Mouse (Mus musculus): ENCODE measurements around the gene Sorcs3. TPM values are rescaled to one million over a fixed set of nuclear protein-coding genes. Genes with fewer than 3 reads are reported as not detected.

Sorcs3 gene
- total RNA-seq, 4 experiments from 2014 or later = not detected

GRCm38 (mm10) chr19:48834342-48834741 lies 628.5 kb downstream of the Sorcs3 start:
- DNase-seq (ENCODE audit: low spot score) = no peak

DNA sequence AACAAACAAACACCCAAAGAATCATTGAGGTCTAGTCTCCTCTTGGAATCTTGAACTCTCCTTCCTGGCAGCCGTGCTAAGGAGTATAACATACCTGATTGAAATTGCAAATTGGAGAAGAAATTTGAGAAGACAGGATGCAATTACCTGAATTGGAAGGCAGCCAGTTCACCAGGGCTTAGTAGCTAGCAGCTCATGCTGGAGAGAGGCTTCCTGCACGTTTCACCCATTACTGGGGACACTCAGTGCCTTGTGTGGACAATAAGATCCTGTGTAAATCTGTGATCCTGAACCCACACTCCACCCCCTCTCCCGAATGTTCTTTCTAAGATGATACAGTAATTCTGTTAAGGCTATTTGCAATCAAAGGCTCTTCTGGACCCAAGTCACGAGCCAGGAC lies 633.6 kb downstream of the Sorcs3 start:
- no peak for DNase-seq (ENCODE audit: low spot score)

DNA sequence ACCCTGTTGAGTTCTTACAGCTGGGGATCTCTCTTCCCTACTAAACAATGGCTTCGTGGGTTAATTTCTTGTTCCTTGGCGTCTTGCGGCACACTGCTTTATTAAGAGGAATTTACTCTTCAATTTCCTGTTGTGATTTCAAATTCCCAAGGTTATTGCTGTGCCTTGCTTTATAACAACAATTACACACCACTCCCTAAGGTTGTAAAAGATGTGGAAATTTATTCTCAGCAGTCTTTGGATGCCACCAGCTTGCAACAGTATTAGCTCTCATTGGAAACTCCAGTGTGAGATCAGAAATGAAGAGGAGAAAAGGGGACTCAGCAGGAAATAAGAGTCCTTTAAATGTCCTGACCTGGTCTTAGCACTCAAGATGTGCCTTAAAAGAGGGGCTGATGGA lies 641.9 kb downstream of the Sorcs3 start:
- DNase-seq (ENCODE audit: low spot score) = no peak

DNA sequence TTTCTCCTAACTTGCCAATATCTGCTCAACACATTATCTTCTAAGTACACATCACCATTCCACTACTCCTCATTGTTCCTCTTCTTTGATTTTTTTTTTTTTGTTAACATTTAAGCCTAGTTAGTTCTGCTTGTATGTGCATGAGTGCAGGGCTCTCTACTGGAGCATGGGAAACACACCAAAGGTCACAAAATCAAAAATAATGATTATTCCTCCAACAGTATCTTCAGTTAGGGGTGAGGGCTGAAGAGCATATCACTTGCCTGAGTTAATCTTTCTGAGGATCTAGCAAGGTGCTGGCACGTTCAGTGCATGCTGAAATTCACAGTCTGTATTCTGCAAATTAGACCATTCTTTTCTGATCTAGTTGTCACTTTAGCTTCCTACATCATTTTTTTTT lies 644.6 kb downstream of the Sorcs3 start:
- no peak for DNase-seq (ENCODE audit: low spot score)
